Mouse (Mus musculus): ENCODE measurements at regions not wholly inside any gene's neighbourhood (a gene's known extent, or its start where the extent isn't known, plus 50 kb on each side); places are given as distances from the start of the nearest gene placed in this dataset.

- no peak for DNase-seq (ENCODE audit: low spot score in 2 of 2)
These were observed 478.8 kb downstream of the Slitrk6 start for GRCm38 (mm10) chr14:110276192-110276591.

GRCm38 (mm10) chr14:110271270-110271669 lies 483.7 kb downstream of the Slitrk6 start:
- no peak for DNase-seq (ENCODE audit: low spot score in 2 of 2)

- no peak for DNase-seq (ENCODE audit: low spot score in 2 of 2)
These were observed 510.5 kb downstream of the Slitrk6 start for GRCm38 (mm10) chr14:110244466-110244865.

DNA sequence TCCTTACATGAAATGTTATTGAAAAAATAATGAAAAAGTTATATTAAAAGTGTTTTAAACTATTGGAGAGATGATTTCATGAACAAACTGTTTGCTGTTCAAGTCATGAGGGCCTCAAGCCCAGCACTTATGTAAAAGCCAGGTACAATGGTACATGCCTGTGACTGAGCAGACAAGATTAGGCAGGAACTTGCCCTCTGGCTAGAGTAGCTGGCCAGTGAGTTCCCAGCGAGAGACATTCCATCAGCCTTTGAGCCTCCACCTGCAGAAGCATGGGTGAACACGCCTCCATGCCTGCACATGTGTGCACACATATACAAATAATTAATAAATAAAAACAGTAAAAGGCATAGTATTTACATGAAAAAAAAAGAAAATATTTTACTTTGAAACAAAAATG lies 511.4 kb downstream of the Slitrk6 start:
- DNase-seq (ENCODE audit: low spot score in 2 of 2) = no peak

- DNase-seq (ENCODE audit: low spot score in 2 of 2) = no peak
These were observed 516.1 kb downstream of the Slitrk6 start for GRCm38 (mm10) chr14:110238800-110239199.

DNA sequence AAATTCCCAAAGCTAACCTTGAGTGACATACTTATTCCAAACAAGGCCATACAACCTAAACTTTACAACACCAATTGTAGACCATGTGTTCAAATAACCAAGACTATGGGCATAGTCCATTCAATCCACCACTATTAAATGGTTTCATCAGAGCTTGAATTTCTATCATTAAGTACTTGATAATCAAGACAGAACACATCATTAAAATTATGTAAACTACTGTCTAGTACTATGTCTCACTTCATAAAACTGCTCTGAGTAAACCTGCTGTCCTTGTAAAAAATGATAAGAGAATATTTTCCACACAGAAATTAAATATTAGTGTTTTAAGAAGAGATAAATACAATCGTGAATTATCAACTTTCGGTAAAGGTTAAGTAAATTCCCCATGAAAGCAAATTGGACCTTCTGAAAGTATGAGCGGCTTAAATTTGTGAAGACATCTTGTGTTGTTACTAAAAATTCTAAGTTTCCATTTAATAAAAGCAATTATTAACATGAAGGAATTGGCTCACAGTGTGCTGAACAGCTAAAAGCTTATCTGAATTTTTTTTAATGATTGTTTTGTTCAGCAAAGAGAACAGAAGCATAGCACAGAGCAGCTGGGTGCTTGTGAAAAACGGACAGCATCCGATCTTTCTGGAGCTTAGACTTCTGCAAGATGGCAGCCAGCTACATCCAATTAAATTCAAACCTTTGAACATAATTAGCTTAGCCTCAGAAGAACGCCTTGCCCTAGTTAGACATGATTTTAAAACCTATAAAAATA lies 530.1 kb downstream of the Slitrk6 start:
- DNase-seq (ENCODE audit: low spot score in 2 of 2) = no peak

DNA sequence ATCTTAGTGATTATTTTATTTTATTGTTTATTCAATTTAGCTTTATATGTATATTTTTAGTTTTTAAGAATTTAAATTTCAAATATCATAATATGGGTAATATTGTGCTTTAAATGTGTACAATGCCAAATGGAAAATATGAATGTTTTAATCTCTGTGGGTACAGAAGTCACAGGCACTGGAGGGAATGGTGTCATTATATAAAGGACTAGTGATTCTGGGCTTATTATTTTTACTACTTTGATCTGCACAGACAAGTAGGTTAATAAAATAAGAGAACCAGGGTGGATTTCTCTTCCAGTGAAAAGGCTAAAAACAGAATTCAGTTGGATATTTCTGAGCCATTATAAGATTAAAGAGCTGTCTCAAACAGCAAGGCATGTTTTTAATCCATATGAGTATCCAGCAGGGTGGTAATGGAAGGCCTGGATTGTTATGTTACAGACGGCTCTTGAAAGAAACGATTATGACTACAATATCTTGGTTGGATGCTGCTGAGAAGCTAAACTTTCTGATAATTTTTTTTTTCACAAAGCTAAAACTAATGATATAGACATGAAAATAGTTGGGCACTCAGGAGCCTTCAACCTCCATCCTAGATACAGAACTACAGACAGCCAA lies 563.9 kb downstream of the Slitrk6 start:
- DNase-seq (ENCODE audit: low spot score in 2 of 2) = no peak

- DNase-seq (ENCODE audit: low spot score in 2 of 2) = no peak
These were observed 564.5 kb downstream of the Slitrk6 start for GRCm38 (mm10) chr14:110190471-110190870.

DNA sequence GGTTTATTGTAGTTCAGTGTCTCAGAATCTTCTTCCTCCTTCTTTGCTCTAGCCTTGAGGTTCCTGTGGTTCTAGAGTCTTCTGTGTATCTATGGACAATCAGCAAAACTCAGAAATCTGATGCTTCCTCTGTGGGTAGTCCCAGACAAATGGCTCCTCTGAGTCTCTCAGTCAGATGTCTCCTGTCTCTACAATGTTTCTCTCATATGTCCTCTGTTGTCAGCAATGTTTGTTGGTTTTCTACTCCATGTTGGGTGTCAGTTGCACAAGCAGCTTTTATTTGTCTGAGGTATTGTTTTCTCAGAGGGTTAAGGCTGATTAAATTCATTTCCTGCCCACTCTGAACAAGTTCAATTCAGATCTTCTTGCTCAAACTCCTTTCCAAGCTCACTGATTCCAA lies 575.8 kb downstream of the Slitrk6 start:
- DNase-seq (ENCODE audit: low spot score in 2 of 2) = no peak

- DNase-seq (ENCODE audit: low spot score in 2 of 2) = no peak
These were observed 583.5 kb downstream of the Slitrk6 start for GRCm38 (mm10) chr14:110171162-110172117.

DNA sequence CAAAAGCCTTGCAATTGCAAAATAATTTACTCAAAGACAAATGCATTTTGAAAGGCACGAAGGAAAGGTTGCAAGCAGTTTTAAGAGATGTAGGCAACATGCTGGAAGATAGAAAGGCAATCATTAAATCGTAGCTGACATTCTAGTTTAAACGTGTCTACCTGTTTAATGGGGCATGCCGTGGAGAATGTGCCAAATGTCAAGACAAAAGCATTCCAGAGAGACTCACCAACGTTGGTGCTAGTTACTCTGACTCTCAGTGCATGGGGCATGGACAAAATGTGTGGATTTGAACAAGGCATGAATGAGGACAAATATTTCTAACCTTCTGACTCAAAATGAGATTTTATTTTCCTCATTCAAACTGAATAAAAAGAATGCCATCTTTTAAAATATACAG lies 586.3 kb downstream of the Slitrk6 start:
- no peak for DNase-seq (ENCODE audit: low spot score in 2 of 2)

- no peak for DNase-seq (ENCODE audit: low spot score in 2 of 2)
These were observed 626.7 kb downstream of the Slitrk6 start for GRCm38 (mm10) chr14:110128265-110128664.

- DNase-seq (ENCODE audit: low spot score in 2 of 2) = no peak
These were observed 628.8 kb downstream of the Slitrk6 start for GRCm38 (mm10) chr14:110125936-110126710.

DNA sequence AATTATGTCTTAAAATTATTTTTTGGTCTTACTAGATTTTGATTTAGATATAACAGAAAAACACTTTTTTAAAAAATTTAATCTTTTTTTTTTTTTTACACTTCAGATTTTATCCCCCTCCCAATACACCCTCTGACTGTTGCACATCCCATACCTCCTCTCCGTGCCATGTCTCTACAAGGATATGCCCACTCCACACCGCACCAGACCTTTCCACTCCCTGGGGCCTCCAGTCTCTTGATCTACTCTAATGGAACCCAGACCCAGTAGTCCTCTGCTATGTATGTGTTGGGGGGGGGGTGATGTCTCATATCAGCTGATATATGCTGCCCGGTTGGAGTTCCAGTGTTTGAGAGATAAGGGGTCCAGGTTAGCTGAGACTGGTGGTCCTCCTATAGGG lies 632.2 kb downstream of the Slitrk6 start:
- no peak for DNase-seq (ENCODE audit: low spot score in 2 of 2)

- DNase-seq (ENCODE audit: low spot score in 2 of 2) = no peak
These were observed 639.4 kb downstream of the Slitrk6 start for GRCm38 (mm10) chr14:110115578-110115977.

GRCm38 (mm10) chr14:110100852-110101251 lies 654.1 kb downstream of the Slitrk6 start:
- DNase-seq (ENCODE audit: low spot score in 2 of 2) = no peak

DNA sequence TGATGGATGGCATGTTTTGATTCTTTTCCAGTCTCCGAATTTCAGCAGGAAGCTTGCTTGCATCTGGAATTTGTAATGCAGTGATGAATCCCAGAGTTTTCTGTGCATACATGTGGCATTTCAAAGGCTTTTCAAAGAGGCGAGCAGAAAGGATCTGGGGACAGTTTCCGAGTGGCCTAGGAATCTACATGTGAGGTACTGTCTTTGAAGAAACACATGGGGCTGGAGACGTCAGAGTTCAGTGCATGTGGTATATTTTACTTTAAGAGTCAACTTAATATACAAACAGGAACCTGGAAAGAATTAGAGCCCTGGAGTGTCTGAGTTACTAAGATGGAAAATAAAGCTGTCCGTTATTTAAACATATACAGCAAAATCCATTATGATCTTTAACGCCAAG lies 676.6 kb downstream of the Slitrk6 start:
- DNase-seq (ENCODE audit: low spot score in 2 of 2) = no peak

DNA sequence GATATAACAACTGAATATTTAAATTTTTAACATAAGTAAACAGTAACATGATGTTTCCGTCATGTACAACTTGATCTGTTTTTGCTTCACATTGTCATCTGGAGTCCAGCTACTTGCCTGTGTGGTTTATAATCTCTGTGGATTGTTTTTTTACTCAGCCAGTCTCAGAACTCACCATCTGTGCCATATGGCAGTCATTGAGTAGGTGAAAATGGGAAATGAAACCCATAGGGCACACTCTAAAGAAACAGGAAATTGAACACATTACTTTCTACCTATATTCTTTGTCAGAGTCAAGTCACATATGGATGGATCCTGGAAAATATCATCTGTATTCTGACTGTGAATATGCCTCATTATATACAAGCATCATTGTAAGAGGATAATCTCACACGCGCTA lies 707.2 kb downstream of the Slitrk6 start:
- DNase-seq (ENCODE audit: low spot score in 2 of 2) = no peak

DNA sequence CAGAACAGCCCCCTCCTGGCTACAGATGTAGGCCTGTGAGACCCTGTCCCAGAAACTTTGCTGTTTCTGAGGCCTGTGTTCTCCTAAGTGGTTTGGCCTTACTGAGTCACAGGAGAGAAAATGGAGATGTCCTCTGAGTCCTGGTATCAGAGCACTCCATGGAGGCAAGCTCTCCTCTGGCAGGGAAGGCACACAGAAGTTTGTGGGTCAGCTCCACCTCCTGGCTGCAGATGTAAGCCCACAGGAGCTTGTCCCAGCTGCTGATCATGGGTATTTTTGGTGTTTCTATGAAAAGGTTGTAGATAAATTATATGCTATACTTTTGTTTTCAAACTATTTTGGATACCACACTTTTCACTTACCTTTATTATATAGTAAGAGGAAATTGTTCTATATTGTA lies 711.7 kb downstream of the Slitrk6 start:
- no peak for DNase-seq (ENCODE audit: low spot score in 2 of 2)

DNA sequence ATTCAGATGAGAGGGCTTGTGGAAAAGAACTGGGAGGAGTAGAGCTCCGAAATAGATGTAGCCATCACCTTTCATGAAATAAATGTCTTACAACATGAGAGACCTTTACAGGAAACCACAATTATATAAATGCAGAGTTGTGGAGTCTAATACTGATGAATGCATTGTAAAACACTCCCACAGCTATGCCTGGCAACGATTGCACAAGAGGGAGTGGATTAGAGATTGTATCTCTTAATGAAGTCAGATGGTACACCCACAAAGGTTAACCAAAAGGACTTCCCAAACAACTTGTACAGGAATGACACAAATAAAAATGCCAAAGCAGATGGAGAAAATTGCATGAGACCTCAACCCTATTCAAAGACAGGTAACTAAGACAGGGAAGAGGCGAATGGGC lies 733.1 kb downstream of the Slitrk6 start:
- DNase-seq (ENCODE audit: low spot score in 2 of 2) = no peak

DNA sequence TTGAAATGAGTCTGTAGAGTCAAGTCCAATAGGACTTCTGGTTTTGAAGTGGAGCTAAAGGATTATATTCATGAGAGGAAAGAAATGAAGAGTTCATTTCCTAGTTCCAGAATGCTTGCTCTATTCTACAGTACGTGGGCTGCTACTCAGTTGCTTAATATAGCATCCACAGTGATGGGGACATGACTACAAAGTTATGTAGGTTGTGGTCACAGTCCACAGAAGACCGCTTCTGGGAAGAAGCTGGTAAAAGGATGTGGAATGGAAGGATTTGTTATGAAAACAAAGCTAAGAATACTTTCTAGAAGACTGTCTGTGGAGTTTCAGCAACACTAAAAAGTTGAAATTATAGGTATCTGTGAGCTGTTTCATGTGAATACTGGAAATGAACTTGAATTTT lies 739.8 kb downstream of the Slitrk6 start:
- no peak for DNase-seq (ENCODE audit: low spot score in 2 of 2)

DNA sequence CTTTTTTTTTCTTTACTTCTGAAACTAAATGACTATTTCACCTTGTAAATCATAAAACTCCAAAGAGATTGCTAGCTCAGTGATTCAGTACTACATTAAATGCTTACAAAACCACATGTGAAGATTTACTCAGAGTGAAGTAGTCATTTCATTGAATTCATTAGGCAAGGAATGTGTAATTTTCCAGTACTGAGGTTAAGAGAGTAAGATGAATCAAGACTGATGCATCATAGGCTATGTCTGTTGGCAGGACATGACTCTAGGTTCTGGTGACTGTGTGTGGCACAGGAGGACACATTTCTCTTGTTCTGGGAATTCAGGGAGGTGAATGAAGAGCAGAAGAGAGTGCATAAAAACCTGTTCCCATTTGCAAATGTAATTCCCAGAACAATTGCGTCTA lies 741.7 kb downstream of the Slitrk6 start:
- no peak for DNase-seq (ENCODE audit: low spot score in 2 of 2)

Measured in urinary bladder, adult 18-20 months (tissue).